Mouse (Mus musculus) cerebellum, adult (tissue): ENCODE results near the gene Smarca2.
A peak's percentile ranks its signal among the peaks of the same experiment; 100 is the strongest.

Source experiments
- ATAC-seq: cut with Nextera tagmentation; 2 replicates; pipeline ENCODE4 v1.9.2; 2017; ENCODE audit warnings: mild to moderate bottlenecking, moderate library complexity, mixed read lengths; ENCODE audit not compliant: insufficient number of reproducible peaks, low FRiP score, low TSS enrichment

The Smarca2 gene

GRCm38 (mm10) chr19:26682130-26682529, 77.3 kb downstream of the Smarca2 start:
- no peak for ATAC-seq

- no peak for ATAC-seq
Measured at GRCm38 (mm10) chr19:26682731-26683130, 77.9 kb downstream of the Smarca2 start.

- no peak for ATAC-seq
Measured at GRCm38 (mm10) chr19:26683731-26684130, 78.9 kb downstream of the Smarca2 start.

- no peak for ATAC-seq
Measured at GRCm38 (mm10) chr19:26690516-26690915, 85.7 kb downstream of the Smarca2 start.

GRCm38 (mm10) chr19:26697107-26697506, 92.3 kb downstream of the Smarca2 start:
- ATAC-seq, result no peak

- ATAC-seq, result no peak
Measured at GRCm38 (mm10) chr19:26704545-26705209, 99.8 kb downstream of the Smarca2 start.

GRCm38 (mm10) chr19:26706910-26707309, 102.1 kb downstream of the Smarca2 start:
- no peak for ATAC-seq

GRCm38 (mm10) chr19:26709095-26709494, 104.2 kb downstream of the Smarca2 start:
- no peak for ATAC-seq

GRCm38 (mm10) chr19:26711268-26711667, 106.4 kb downstream of the Smarca2 start:
- no peak for ATAC-seq

GRCm38 (mm10) chr19:26716217-26716616, 111.4 kb downstream of the Smarca2 start:
- ATAC-seq, result no peak

GRCm38 (mm10) chr19:26718221-26718620, 113.4 kb downstream of the Smarca2 start:
- peak; percentile 50 for ATAC-seq

- no peak for ATAC-seq
Measured at GRCm38 (mm10) chr19:26719161-26719560, 114.3 kb downstream of the Smarca2 start.

- peak; percentile 39; the same call in 1 of the 2 replicates for ATAC-seq
Measured at GRCm38 (mm10) chr19:26721741-26722140, 116.9 kb downstream of the Smarca2 start.

GRCm38 (mm10) chr19:26723899-26724298, 119.0 kb downstream of the Smarca2 start:
- ATAC-seq, result peak; percentile 40; the same call in 1 of the 2 replicates

GRCm38 (mm10) chr19:26724626-26725025, 119.8 kb downstream of the Smarca2 start:
- no peak for ATAC-seq

GRCm38 (mm10) chr19:26727796-26728195, 122.9 kb downstream of the Smarca2 start:
- no peak for ATAC-seq

- no peak for ATAC-seq
Measured at GRCm38 (mm10) chr19:26730486-26730885, 125.6 kb downstream of the Smarca2 start.

- no peak for ATAC-seq
Measured at GRCm38 (mm10) chr19:26731121-26731520, 126.3 kb downstream of the Smarca2 start.

- ATAC-seq, result no peak
Measured at GRCm38 (mm10) chr19:26731809-26732208, 127.0 kb downstream of the Smarca2 start.

- no peak for ATAC-seq
Measured at GRCm38 (mm10) chr19:26733055-26733454, 128.2 kb downstream of the Smarca2 start.

GRCm38 (mm10) chr19:26733546-26734100, 128.8 kb downstream of the Smarca2 start:
- no peak for ATAC-seq

GRCm38 (mm10) chr19:26734704-26735109, 129.9 kb downstream of the Smarca2 start:
- no peak for ATAC-seq
